Mouse (Mus musculus): ENCODE measurements around the gene Wsb1.
"Not testable (repeated sequence)": the region's sequence is repeated elsewhere in the genome, so short reads cannot be mapped to it uniquely, and the experiment has no call there.

Gene Wsb1

DNA sequence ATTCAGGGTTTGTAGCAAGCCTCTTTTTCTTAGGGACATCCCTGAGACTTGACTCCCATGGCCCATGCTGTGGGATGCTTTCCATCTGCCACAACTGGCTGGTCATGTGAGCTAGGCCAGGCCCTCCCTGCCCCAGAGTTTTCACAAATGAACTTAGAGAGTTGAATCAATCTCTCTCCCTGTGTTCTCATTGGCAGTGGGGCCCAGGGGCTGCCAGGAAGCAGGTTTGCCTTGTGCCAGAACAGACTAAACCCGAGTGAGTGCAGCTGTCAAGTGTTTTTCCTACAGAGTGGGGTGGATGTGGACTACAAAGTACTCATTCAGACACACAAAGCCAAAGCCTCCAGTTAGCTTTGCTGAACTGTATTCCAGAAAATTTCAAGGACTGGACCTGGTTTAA is 12.7 kb upstream of the Wsb1 start:
- in situ Hi-C loops (cut with MboI, MseI), result no loop called here

DNA sequence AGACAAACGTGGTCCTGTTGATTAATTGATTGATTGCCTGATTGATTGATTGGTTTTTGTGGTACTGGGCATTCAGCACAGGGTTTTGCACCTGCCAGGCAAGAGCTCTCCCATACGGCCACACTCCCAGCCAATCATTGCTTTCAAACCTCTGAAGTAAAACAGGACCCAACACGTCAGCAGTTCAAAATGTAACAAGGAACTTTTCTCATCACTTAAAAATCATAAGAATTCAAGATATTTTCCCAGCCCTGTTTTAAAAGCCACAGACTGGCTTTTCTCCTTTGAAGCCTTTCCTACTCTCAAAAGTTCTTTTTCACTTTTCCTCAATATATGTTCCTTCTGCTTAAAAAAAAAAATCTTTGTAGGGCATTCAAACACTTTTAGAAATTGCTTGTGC is 9.9 kb upstream of the Wsb1 start:
- in situ Hi-C loops (cut with MboI, MseI), result no loop called here

GRCm38 (mm10) chr11:79260126-79260525 is 5.7 kb upstream of the Wsb1 start:
- in situ Hi-C loops (cut with MboI, MseI), result not testable (repeated sequence)

DNA sequence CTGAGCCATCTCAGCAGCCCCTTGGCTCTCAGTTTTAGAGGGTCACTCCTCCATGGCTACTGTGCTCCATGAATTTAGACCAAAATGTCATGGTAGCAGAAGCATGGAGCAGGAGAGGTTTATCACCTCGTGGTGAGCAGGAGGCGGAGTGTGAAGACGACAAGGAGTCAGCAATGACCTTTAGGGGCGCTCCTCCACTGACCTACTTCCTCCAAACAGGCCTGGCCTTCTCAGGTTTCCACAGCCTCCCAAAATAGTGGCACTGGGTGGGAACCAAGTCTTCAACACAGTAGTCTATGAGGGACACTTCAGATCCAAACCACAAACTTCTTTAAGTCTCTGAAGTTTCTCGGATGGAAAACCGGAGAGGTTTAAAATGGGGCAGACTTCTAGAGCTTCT is 4.3 kb upstream of the Wsb1 start:
- in situ Hi-C loops (cut with MboI, MseI), result no loop called here

DNA sequence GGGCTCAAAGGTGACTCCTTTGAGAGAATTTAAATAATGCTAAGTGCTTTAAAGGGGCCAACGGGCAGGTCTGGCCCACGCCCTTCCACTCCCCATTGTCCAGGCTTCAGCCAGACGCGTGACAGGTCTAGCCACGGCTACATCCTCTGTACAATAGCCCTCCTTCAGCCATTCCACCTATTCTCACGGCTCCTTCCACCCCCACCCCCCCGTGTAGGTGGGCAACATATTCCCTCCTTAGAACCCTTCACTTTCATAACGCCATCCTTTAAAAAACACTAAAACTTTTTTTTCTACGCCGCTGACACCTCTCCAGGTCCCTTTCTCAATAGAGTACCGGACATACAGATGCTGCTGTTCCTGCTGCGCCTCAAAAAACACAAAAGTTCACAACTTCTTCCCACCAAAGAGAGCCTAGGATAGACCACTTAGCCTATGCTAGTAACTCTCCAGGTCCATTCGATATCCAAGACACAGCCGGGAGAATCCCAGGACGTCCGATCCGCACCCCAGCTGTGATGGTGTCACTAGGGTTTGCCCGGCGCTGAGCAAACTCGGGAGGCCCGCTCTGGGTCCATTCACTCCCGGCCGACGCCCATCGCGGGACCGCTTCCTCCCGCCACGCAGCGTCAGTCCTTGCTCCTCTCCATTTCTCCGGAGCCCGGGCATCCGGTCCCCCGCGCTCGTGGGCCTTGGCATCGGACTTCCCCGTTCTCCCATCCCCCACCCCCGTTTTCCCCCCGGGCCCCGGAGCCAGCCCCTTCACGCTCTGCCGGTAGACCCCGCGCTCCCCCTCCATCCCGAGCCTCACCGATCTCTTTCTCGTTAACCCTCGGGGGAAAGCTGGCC is 705 bp downstream of the Wsb1 start:
- in situ Hi-C loops (cut with MboI, MseI), result no loop called here

- in situ Hi-C loops (cut with MboI, MseI), result no loop called here
Observed at GRCm38 (mm10) chr11:79252881-79253541, 1.5 kb downstream of the Wsb1 start.

- in situ Hi-C loops (cut with MboI, MseI), result no loop called here
Observed at GRCm38 (mm10) chr11:79239024-79239423, 15.4 kb downstream of the Wsb1 start.

- in situ Hi-C loops (cut with MboI, MseI), result no loop called here
Observed at GRCm38 (mm10) chr11:79238398-79238752, 16.1 kb downstream of the Wsb1 start.

DNA sequence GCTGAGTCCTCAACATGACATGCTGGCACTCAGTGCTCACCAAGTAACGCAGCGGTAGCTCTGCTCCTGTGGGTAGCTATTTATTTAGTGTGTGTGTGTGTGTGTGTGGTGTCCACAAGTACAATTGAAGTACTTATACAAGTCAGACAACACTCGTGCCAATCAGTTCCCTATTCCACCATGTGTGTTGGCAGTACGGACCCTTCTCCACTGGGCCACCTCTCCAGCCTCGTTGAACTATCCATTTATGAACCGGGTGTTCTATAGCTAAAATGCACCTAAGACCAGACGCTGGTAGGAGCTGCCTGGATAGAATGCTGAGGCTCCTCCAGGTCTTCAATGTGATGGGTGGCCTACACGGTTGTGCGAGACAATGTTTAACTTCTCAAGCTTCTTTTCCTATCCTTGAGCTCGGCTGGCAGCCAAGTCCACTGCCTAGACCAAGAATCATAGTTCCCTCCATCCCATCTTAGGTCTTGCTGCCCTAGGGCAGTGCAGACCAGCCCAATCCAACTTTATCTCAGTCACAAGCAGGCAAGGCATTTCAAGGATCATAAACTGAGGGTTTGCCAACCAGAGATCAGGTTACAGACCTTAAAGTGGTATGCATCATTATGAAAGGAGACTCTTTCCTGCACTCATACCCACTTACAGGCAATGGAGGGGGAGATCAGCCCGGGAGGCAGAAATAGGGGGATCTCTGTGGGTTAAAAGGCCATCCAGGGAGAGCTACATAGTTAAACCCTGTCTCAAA is 16.6 kb downstream of the Wsb1 start:
- in situ Hi-C loops (cut with MboI, MseI), result no loop called here

GRCm38 (mm10) chr11:79230251-79230570 is 24.3 kb downstream of the Wsb1 start:
- in situ Hi-C loops (cut with MboI, MseI), result no loop called here

GRCm38 (mm10) chr11:79229561-79230250 is 24.8 kb downstream of the Wsb1 start:
- in situ Hi-C loops (cut with MboI, MseI), result no loop called here

GRCm38 (mm10) chr11:79229057-79229504 is 25.4 kb downstream of the Wsb1 start:
- in situ Hi-C loops (cut with MboI, MseI), result no loop called here

GRCm38 (mm10) chr11:79228089-79228488 is 26.4 kb downstream of the Wsb1 start:
- in situ Hi-C loops (cut with MboI, MseI), result no loop called here

GRCm38 (mm10) chr11:79225371-79226155 is 28.9 kb downstream of the Wsb1 start:
- in situ Hi-C loops (cut with MboI, MseI), result no loop called here

DNA sequence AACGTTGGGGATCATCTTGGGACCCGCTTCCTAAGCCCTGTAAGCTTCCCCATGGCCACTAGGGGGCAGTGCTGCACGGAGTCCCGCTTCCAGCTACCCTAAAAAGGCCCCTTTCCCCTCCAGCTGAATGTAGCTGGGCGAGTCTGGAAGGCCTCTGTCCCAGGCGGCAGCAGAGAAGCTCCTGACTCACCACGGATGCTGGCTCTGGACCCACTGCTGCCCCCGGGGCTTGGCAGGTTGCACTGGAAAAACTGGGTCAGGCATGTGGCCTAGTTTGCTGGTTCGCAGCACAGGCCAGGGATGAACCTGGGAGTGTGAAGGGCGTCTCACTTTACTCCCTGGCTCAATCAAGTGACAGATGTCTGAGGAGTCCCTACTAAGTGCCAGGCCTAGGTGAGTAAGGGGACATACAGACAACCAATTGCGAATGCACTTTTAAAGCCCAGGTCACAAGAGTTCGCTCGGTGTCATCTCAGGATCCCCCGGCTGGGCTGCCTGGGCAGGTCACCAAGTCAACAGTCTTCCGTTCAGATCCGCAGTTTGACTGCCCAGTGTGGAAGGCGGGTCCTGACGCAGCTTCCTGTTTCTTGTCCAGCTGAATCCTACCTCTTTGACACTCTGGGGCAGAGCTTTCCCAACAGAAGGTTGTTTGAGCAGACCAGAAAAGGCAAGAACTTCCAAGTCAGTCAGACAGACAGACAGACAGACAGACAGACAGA is 29.8 kb downstream of the Wsb1 start:
- in situ Hi-C loops (cut with MboI, MseI), result loop anchor here (5.0 kb wide), 1 partner anchor 192 kb away; no protein-coding TSS in a partner anchor

DNA sequence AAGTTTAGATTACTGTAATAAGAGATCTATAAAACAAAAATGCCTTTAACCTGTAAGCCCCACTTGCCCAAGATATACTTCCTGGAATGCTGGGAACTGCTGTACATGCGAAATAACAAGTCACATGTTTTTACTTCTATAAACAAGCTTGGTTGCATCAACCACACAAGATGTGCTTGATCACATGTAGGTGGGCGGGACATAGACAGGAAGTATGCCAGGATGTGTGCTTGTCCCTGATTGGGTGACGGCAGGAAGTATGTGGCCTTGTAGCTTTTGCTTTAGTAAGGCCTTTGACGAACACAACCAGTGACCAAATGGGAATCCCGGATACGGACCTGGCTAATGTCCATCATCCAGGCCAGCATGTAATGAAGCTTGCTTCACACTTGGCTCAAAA is 31.1 kb downstream of the Wsb1 start:
- in situ Hi-C loops (cut with MboI, MseI), result loop anchor here (5.0 kb wide), 1 partner anchor 191 kb away; no protein-coding TSS in a partner anchor

GRCm38 (mm10) chr11:79222661-79223060 is 31.8 kb downstream of the Wsb1 start:
- in situ Hi-C loops (cut with MboI, MseI), result loop anchor here (5.0 kb wide), 1 partner anchor 190 kb away; no protein-coding TSS in a partner anchor

DNA sequence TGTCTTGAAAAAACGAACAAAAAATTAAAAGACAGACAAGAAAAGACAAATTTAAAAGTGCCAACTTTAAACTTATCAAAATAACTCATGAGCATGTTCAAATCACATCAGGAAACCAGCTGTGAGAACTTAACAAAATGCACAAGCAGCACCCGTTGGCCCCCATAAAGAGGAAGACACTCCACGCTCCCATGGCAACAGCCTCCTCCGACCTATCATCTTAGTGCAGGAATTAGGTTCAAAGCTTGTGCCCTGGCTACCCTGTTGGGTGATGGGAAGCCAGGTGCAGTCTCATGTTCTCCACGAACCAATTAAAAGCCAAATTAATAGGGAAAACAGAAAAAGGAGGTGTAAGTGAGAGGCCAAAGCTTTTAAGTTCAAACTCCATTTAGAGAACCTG is 32.8 kb downstream of the Wsb1 start:
- in situ Hi-C loops (cut with MboI, MseI), result loop anchor here (5.0 kb wide), 1 partner anchor 189 kb away; no protein-coding TSS in a partner anchor

DNA sequence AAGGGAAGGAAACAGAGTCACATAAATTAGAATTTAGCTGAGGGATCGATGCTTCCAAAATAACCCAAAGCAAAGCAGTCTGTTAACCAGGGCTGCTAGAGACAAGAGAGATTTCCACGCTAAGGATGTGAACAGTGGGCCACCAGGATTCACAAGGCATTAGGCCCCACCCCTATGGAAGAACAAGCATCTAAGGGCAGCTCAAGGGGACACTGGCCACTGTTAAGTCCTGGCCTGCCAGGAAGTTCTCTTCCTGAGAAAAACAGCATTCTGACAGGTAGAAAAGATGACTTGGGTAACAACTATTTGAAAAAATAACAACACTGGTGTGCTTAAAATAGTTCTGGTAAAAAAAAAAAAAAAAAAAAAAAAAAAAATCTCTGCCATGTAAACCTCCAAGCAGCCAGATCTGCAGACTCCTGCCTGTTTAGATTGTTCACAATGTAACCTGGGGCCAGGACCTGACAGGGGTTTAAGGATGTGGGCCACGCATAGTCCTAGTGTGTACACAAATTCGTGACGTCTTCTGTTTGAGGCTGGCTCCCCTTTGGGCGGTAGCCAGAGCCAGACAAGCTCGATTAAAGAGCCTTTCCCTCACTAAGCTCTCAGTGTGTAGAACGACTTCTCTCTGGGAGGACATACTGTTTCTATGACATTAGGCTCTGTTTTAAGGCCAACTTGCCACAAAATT is 35.4 kb downstream of the Wsb1 start:
- in situ Hi-C loops (cut with MboI, MseI), result no loop called here

- in situ Hi-C loops (cut with MboI, MseI), result no loop called here
Observed at GRCm38 (mm10) chr11:79218061-79218460, 36.4 kb downstream of the Wsb1 start.

Measured in T-helper 2 cell (primary cell).